11 mouse cellular contexts compared by ENCODE assay signal in the genomic region with DNA sequence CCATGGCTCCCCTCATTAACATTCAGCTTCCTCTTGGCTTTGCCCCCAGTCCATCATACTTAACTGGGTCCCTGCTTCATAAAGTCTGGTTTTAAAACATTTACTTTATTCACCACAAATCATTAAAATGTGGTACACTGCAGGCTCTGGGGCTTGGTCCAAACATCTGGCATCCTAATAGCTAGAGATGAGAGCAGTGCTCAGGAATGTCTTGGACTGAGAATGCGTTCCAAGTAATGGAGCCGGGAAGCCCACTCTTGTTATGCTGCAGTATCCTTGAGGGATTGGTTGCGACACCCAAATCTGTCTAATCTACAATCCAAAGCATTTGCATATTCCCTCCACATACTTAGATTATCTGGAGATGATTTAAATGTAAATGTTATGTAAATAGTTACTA.
DNase-seq lines count a peak whose midpoint lies in the region; ATAC-seq lines count a peak whose summit lies in the region.
"Had no signal": no experiment of that assay in that cellular context is flagged by ENCODE, and none has a peak within 500 bp of the region (broad histone marks: within the 10 kb centered on the region; RNA-seq: fewer than 3 reads in every experiment).

No protein-coding gene starts in this region.

- 77% methylated on average over 3 of the region's 3 CpGs for WGBS in forebrain, embryonic 13.5 days

- H3K27me3 ChIP-seq in forebrain, embryonic 13.5 days, result no peaks in the 10 kb centered on the region
- H3K27me3 ChIP-seq: heart, embryonic 13.5 days; liver, embryonic 15.5 days had no signal

- no peaks in the 10 kb centered on the region for H3K9me3 ChIP-seq in forebrain, embryonic 13.5 days (replicated peaks)
- H3K9me3 ChIP-seq: heart, embryonic 13.5 days; liver, embryonic 15.5 days had no signal

- no peak for ATAC-seq in forebrain, embryonic 13.5 days
- ATAC-seq: forebrain, embryonic 14.5 days had no signal

- no peak overlapping the region for H3K27ac ChIP-seq in forebrain, embryonic 13.5 days
- H3K27ac ChIP-seq: heart, embryonic 13.5 days; liver, embryonic 15.5 days had no signal

- no peak overlapping the region for H3K9ac ChIP-seq in forebrain, embryonic 13.5 days
- H3K9ac ChIP-seq: heart, embryonic 13.5 days; liver, embryonic 15.5 days had no signal

- DNase-seq in kidney, postnatal 10 days, result peak; percentile 10
- no peak for DNase-seq in kidney, adult 18-20 months
- DNase-seq in NIH3T3 (ENCODE audit: low read depth), result peak; percentile 76
- DNase-seq in fibroblast of lung, adult 2 months (ENCODE audit: low read depth), result peak; percentile 65
- peak; percentile 4 for DNase-seq in lung, postnatal 25 days (ENCODE audit: low spot score)
- no peak for DNase-seq in testis, postnatal 14 days (ENCODE audit: low spot score)
- no peak for DNase-seq in layer of hippocampus, adult 9-11 months

- H3K36me3 ChIP-seq in forebrain, embryonic 13.5 days (ENCODE audit: poor library complexity, severe bottlenecking), result no peaks in the 10 kb centered on the region
- H3K36me3 ChIP-seq: heart, embryonic 13.5 days; liver, embryonic 15.5 days had no signal

- H3K4me2 ChIP-seq in forebrain, embryonic 13.5 days, result no peak overlapping the region
- H3K4me2 ChIP-seq: heart, embryonic 13.5 days; liver, embryonic 15.5 days had no signal

- H3K4me1 ChIP-seq in forebrain, embryonic 13.5 days, result no peaks in the 10 kb centered on the region
- H3K4me1 ChIP-seq: liver, embryonic 15.5 days had no signal

- H3K4me3 ChIP-seq in forebrain, embryonic 13.5 days, result no peak overlapping the region
- H3K4me3 ChIP-seq: heart, embryonic 13.5 days; liver, embryonic 15.5 days had no signal

Comparison
In these comparisons a context has a peak if more than half of its experiments do, and no peak if none do; other contexts are left out.
1. DNase-seq: peak in kidney, postnatal 10 days (single experiment), NIH3T3 (single experiment), fibroblast of lung, adult 2 months (single experiment) and lung, postnatal 25 days (single experiment); none in kidney, adult 18-20 months (single experiment), testis, postnatal 14 days (single experiment) and layer of hippocampus, adult 9-11 months (single experiment).